Mouse (Mus musculus) left cerebral cortex, adult 11 months (tissue): Measurements from ENCODE around the gene Lipc.
"Not testable (repeated sequence)": the region's sequence is repeated elsewhere in the genome, so short reads cannot be mapped to it uniquely, and the experiment has no call there.

Source experiments
- DNase-seq: peaks from one replicate; pipeline ENCODE4 v3.0.0; 2022; ENCODE audit warnings: low spot score

Gene Lipc

DNA sequence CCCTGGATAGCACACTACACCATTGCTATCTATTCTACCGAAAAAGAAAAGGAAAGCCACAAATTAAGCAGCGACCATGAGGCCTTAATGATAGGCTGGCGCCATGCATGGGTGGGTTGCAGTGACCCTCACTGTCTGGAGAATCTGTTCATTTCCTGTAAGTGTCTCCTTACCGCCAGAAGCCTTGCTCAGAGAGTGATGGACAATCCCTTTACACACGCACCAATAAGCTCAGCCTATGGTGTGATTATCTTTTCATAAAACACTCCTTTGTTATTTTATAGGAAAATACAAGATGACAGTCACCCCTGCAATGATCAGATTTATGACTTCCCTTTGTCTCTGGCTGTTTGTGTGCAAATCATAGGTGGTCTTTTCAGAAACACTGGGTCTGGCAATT is 92.8 kb downstream of the Lipc start:
- no peak for DNase-seq

DNA sequence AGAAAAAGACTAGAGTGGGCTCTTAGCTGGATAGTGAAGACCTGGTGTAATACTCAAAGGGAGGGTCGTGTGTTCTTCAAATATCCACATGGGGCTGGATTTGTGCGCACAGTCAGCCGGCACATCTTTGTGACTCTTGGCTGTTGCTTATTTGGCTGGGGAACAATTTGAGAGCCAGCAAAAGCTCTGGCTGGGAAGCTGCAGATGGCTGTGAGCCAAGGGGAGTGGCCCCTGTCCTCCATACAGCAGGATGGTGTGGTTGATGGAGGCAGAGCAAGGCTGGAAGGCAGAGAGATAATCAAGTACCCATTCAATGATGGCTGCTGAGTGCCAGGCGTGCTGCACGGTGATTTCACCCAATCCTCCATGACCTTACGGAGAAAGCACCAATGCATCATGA is 96.2 kb downstream of the Lipc start:
- DNase-seq, result no peak

DNA sequence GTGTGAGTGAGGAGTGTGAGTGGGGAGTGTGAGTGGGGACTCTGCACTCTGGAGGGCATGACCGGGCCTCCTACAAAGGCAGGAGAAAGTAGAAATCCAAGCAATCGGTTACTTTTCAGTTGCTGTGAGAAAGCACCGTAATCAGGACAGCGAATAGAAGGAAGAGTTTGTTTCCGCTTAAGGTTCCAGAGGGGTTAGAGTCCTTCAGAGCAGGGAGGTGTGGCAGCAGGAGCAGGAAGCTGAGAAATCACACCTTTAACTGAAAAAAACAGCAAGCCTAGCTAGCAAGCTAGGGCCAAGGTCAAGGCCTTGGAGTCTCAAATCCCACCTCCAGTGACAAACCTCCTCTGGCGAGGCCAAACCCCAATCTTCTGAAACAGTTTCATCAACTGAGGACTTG is 97.1 kb downstream of the Lipc start:
- no peak for DNase-seq

DNA sequence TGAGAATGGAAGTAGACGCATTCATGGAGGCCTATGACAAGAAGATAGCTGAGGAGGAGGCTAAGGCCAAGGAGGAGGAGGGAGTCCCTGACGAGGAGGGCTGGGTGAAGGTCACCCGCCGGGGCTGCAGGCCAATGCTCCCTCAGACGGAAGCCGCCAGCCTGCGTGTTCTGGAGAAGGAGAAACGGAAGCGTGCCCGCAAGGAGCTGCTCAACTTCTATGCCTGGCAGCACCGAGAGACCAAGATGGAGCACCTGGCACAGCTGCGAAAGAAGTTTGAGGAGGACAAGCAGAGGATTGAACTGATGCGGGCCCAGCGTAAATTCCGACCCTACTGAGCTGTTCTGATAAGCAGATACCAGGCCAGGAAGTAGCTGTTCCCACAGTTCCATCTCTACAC is 98.9 kb downstream of the Lipc start:
- DNase-seq, result not testable (repeated sequence)

DNA sequence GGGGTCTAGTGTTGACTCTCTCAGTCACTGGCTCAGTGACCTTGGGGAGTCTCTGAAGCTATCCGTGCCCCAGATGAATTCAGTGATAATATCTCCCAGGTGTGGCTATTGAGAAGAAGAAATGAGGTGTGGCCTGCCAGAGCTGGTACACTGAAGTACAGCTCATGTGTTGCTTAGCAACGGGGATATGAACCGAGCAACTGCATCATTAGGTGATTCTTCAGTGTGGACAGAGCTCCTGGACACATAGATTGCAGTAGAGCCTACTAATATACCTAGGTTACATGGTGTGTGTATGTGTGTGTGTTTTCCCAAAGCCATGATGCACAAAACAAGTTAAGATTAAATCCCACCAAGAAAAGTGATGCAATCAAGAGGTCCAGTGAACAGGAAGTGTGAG is 100.5 kb downstream of the Lipc start:
- no peak for DNase-seq

DNA sequence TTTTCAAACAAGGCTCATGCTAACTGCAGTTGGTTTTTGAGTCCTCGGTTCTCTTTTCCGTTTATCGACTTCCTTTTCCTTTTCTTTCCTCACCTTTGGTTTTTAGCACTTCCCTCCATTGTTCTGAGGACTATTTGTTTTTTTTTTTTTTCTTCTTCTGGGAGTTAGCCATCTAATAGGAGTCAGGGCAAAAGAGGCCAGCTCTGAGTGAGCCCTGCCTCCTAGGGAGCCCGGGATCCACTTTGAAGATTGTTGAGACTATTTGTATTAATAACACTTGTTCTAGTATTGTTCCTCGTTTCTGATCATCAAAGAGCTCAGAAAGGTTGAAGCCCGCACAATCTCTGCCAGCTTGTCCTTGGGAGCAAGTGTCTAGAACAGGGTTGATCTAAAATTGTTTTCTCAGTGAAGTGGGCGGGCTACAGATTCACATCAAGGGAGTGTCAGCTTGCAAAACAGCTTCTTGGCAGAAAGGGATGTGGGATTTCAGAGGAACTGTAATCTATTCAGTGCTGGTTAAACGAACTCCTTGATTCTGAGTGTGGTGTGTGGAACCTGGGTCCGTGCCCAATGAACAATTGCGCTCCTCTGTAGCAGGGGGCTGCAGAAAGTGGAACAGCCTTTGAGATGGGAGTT is 103.8 kb downstream of the Lipc start:
- no peak for DNase-seq

DNA sequence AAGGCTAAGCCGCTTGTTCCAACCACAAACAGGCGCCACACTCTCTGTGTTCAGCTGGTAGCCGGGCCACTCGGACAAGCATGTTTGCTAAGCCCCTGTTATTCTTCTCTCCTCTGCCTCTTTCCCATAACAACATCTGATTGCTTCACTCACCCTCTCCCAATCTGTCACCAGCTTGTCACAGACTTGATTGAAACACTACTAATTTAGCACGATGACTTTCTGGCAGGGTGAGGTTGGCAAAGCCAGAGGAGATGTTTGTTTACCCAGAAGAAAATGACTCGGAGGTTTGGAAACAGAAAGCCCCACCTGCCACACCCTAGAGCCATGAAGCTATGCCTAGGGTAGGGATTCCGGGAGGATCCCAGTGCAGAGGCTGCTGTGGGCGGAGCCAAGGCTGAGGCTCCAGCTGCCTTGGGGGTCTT is 104.4 kb downstream of the Lipc start:
- DNase-seq, result no peak

DNA sequence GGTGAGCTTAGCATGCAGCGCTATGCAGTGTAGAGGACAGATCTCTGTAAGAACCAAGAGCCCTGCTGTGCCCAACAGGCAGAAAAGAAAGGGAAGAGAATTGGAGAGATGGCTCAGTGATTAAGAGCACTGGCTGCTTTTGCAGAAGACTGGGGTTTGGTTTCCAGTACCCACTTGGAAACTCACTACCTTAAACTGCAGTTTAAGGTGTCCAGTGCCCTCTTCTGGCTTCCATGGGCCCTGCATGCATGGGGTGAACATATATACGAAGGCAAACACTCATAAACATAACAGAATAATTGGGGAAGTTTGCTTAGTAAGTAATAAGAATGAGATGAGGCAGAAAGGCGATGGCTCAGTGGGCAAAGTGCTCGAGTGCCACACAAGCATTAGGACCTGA is 108.8 kb downstream of the Lipc start:
- no peak for DNase-seq

DNA sequence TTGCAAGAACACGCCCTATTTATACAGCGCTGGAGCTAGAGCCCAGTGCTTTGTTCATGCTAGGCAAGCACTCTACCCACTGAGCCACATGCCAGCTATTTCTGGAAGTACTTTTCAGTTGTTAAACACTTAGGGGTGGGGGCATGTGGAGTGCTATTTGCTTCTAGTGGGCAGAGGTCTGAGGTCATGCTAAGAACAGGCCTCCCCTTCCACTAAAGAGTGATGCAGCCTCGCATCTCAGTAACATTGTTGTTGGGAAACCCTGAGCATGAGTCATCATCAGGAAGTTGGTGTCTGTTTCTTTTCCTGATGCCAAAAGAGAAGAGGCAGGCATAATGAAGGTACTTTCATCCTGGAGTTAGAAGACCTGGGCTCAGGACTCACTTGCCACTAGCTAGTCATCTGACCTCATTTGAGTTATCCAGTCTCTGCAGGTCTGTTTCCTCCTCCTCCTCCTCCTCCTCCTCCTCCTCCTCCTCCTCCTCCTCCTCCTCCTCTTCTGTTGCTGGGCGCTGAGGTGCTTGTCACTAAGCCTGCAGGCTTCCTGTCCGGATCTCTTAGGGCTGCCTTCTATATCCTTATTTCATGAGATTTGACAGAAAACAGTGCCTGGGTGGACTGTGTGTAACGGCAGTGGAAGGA is 109.6 kb downstream of the Lipc start:
- DNase-seq, result no peak

DNA sequence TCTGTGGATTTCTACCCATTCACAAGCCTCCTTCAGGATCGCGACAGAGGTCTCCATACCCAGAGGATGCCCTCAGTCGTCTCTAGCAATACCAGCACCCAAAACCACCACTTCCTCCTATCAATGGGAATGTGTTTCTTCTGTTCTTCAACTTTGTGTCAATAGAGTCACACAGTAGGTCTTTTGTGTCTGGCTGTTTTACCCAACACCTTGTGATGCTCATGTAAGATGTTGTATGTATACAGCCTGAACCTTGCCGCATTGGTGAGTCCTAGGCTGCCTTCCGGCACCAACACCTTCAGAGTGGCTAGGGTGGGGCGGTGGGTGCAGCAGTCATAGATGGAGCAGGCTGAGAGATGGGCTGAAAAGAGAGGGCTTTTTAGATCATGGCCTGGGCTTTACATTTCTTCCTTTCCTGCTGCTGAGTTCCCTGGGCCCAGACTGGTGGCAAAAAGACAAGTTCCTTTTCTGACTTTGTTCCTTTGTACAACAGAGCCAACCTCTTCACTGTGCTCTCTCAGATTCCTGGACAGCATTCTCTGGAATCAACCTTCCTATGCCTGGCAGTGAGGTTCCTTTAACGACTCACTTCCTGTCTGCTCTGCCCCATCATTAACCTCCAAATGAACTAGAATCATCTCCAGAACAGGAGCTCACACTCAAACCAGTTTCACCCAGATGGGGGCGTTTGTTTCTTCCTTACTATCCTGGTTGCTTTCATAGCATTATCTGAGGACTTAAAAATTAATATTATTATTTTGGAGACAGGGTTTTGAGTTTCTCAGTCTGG is 110.4 kb downstream of the Lipc start:
- DNase-seq, result no peak

DNA sequence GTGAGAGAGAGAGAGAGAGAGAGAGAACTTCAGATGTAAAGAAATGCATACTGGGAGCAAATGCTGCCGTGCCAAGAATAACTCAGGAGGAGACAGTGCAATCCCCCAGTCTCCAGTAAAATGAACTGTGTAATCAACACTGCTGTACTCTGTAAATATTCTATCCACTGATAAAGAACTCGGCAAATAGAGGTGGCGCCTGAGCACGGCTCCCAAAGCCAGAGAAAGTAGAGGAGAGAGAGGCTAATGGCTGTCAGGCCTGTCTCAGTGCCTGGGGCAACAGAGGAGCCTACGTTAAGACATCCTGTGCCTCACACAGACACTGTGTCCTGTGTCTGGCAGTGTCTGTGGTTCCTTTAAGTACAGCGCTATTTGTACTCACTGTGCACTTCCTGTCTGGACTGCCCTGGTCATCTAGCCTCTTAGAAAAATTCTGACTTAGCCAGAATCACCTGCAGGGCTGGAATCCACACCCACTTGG is 111.1 kb downstream of the Lipc start:
- no peak for DNase-seq

DNA sequence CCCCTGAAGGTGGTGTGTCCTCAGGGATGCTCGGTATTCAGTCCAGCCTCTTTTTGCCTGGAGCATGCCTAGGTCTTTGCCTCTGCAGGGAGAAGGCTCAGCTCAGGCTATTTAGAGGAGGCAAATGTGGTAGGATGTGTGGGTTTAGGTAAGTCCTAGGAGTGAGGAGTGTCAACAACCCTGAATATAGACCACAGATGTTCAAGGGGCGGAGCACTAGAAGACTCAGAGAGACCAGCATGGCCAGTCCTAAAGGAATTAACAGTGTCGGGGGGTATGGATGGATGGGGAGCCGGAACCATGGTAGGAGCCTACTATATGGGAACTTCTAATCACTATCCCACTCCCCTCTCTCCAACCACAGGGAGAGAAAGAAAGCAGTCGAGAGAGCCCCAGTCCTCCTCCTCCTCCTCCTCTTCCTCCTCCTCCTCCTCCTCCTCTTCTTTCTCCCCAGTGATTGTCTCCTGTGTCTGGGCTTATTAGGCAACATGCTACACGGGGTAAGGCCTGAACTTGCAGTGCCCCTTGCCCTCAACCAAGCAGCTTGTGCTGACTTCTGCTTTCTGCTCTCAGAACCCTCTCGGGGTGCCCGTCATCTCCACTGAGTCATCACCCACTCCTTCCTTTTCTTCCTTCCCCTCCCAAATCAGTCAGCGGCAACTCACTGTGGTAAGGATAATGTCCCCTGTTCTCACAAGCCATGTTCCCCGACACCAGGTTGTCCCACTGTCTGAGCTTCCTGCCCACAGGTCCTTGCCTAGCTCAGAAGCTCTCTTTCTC is 113.7 kb downstream of the Lipc start:
- no peak for DNase-seq

DNA sequence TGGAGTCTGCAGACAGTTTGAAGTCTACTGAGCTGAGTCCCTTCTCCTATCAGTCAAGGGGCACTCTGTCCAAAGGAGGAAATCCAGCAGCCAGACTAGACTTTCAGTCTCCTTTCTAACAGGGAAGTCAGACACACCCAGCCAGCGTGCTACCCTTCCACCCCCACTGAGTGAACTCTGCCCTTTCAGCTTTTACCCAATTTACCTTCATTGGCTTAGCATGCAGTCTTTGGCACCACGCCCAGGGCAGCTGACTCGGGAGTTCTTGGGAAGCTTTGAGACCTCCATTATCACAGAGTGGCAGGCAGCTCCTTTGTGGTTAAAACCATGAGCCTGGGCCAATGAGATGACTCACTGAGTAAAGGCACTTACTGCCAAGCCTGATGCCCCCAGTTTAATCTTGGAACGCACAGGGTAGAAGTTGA is 117.3 kb downstream of the Lipc start:
- DNase-seq, result no peak

DNA sequence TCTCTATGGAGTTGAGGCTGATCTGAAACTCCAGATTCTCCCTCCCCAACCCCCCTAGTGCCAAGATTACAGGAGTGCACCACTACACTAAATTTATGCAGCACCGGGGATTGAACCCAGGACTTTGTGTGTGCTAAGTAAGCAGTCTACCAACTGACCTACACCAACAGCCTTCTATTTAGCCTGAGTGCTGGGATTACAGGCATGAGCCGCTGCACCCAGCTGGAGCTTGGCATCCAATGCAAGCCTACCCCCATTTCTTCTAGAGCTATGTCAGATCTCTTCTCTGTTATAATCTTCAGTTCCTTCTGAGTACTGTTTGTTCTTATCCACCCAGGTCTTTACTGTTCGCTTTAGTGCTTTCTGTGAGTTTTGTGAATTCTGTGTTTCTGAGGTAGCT is 117.8 kb downstream of the Lipc start:
- no peak for DNase-seq

DNA sequence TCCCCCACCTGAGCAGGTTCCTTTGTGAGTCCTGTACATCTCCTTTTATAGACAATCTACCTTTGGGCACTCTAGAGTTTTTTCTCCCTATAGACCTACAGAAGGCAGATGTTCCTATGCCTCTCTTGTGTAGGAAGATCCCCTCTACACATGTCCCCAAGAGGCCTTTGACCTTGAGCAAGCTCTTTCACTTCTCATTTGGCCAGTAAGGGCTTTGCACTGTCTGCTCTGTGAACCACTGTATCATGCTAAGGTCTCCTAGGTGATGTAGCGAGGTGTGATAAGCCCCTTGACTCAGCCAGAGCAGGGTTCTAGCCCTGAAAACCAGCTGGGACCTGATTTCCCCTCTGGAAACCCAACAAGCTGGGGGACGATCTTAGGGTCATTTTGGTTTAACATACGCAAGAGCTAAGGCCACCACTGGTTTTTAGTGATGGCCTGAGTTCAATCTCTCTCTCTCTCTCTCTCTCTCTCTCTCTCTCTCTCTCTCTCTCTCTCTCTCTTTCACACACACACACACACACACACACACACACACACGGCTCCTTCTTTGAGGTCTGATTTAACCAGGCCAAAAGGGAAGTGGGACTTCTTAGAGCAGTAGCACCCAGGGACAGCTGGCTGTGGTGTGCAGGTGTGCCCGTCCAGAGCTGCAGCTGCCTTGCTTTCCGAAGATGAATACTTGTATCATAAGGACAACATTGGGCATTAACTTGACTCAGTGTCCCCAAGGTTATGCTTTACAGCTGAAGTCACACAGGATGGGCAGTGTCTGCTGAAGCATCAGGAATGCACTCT is 118.7 kb downstream of the Lipc start:
- no peak for DNase-seq

DNA sequence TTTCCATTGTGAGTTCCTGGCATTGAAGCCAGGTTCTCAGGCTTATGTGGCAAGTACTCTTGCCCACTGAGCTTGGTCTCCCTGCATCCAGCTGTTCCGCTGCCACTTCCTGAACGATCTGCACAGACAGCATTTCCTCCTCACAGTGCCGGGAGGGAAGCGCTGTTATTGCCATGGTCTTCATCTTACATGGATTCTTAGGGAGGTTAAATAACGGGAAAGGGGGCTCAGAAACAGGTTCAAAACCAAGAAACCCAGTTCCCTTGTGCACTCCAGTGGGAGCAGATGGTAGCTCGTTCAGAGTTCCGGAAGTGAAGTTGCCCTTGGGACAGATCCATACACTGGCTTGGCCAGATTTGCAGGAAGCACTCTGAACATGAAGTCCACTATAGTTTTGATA is 119.8 kb downstream of the Lipc start:
- DNase-seq, result no peak

DNA sequence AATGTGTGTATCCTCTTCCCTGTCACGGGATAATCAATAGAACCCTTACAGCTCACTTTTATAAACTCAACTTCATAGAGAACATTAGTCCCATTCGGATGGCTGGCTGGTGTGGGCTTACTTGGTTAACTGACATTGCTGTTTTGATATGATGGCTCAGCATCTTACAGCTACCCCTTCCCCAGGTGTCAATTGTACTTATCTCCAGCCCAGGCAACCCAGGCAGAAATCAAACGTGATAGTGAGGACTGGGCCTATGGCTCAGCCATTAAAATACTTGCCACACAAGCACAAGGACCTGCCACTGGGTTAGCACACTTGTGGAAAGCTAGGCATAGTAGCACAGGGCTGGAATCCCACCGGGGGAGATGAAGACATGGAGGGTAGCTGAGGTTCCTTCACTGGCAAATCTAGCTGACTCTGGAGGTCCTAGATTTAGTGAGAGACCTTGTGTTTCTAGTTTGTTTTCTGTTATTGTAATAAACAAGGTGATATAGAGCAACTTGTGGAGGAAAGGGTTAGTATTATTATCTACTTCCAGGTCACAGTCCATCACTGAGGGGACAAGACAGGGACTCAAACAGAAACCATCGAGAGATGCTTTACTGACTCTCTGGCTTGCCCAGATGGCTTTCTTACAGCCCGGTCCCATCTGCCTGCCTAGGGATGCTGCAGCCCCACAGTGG is 121.0 kb downstream of the Lipc start:
- no peak for DNase-seq

DNA sequence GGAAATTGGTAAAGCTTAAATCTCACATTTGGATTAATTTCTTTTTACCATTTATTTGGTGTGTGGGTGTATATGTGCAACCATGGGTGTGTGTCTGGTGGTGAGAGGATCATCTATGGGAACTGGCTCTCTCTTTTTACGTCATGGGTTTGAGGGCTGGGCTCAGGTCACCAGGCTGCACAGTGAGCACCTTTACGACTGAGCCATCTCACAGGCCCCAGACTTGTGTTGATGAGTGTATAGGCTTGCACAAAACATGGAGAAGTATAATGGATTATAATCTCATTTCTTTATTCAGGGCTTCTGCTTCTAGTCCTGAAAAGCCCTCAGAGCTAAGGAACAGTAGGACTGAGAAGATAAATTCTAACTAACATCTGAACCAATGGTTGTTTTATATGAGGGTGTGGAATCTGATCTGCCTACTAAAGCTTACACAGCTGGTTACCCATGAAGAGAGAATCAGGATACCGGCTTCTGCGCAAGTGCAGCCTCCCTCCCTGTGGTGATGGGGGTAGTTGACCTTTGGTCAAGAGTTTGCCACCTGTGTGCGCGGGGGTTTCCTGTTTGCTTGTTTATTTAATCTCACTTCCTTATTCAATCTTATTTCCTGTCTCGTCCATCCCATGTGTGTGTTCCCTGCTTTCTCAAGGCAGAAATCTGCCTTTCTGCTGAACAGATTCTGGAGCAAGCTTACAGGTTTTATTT is 122.1 kb downstream of the Lipc start:
- no peak for DNase-seq

DNA sequence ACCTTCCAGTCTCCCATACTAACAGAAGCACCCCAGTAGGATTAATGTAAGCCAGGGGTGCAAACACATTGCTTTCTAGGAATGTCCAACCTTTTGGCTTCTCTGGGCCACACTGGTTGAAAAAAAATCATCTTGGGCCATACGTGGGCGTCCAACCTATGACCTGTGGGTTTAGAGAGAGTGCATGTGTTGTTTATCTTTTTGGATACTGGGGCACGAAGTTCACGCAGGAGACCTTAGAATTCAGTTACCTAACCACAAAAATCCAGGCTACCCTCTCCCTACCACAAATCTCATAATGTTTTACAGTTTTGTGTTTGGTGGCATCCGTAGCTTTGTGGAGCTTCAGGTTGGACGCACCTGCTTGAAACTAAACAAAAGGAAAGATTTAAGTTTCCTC is 124.1 kb downstream of the Lipc start:
- DNase-seq, result no peak

DNA sequence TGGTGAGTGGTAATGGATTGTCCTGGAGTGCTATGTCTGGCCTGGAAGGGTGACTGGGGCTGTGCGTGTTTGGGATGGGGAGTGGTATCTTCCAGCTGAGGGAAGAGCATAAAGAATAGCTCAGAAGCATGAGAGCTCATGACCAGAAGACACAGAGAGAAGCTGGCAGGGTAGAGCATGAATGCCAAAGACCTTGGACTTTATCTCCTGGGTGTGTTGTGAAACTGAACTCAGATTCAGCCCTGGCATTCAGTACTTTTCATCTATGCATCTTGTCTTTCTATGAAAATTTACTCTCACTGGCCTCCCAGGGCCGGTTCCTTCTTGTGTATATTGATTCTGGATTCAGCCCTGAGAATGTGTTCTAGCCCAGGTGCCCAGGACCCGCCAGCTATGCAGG is 127.9 kb downstream of the Lipc start:
- no peak for DNase-seq
